Mouse (Mus musculus) spleen, adult 2 months (tissue): ENCODE results near the gene Nop9. TPM values are rescaled to one million over a fixed set of nuclear protein-coding genes. Genes with fewer than 3 reads are reported as not detected.
A peak's percentile ranks its signal among the peaks of the same experiment; 100 is the strongest.

Experiments used
- DNase-seq, 2 experiments: peaks; one replicate each; pipeline versions ENCODE4 v3.0.0 to v3.0.0-alpha.2; 2012 to 2021; ENCODE audit warnings: low spot score in 2 of 2, low read depth in 1 of 2
- H3K27ac ChIP-seq: fragments of 200-500 bp; 2 replicates; pipeline ENCODE4 v1.5.1; 2012; ENCODE audit warnings: low read length, inconsistent platforms; ENCODE audit not compliant: insufficient read depth
- H3K27me3 ChIP-seq: fragments of 200-500 bp; 2 replicates; pipeline ENCODE4 v1.6.1; 2012; ENCODE audit warnings: mild to moderate bottlenecking, moderate library complexity, low read length, inconsistent platforms; ENCODE audit not compliant: control insufficient read depth, insufficient read depth
- H3K36me3 ChIP-seq: fragments of 200-500 bp; 2 replicates; pipeline ENCODE4 v1.6.1; 2012; ENCODE audit warnings: mild to moderate bottlenecking, low read length, inconsistent platforms; ENCODE audit not compliant: control insufficient read depth, insufficient read depth
- H3K4me1 ChIP-seq: fragments of 200-500 bp; 2 replicates; pipeline ENCODE4 v1.6.1; 2011; ENCODE audit warnings: inconsistent platforms; ENCODE audit not compliant: control insufficient read depth, insufficient read depth, insufficient read length
- H3K4me3 ChIP-seq: fragments of 200-500 bp; 2 replicates; pipeline ENCODE4 v1.5.1; 2011; ENCODE audit warnings: mild to moderate bottlenecking, inconsistent platforms; ENCODE audit not compliant: insufficient read depth, insufficient read length; ENCODE audit errors: extremely low read depth
- CTCF ChIP-seq: fragments of 200-500 bp; IDR thresholded peaks from 2 replicates; pipeline ENCODE4 v1.5.1; 2011; ENCODE audit warnings: mild to moderate bottlenecking, inconsistent platforms; ENCODE audit not compliant: insufficient read depth, insufficient read length, insufficient replicate concordance; ENCODE audit errors: extremely low read depth
- POLR2A ChIP-seq: fragments of 200-500 bp; IDR thresholded peaks from 2 replicates; pipeline ENCODE4 v1.6.1; 2011; ENCODE audit warnings: low read depth, low read length, inconsistent platforms
- WGBS: fragments of 180-500 bp; shearing (Covaris S2); methylation state at CpG from one replicate; pipeline ENCODE4 v1.1.7; 2018; 5-methylcytosine and 5-hydroxymethylcytosine counted together
- polyA plus RNA-seq: library from polyadenylated mRNA; depleted of rRNA; stranded (reverse); fragments of >200 nt; gene quantifications from 2 replicates; pipeline ENCODE4 v1.2.3, GENCODE M21; 2012; rRNA removed

Nop9 gene
- polyA plus RNA-seq, 1 experiment = 17.2 TPM

DNA sequence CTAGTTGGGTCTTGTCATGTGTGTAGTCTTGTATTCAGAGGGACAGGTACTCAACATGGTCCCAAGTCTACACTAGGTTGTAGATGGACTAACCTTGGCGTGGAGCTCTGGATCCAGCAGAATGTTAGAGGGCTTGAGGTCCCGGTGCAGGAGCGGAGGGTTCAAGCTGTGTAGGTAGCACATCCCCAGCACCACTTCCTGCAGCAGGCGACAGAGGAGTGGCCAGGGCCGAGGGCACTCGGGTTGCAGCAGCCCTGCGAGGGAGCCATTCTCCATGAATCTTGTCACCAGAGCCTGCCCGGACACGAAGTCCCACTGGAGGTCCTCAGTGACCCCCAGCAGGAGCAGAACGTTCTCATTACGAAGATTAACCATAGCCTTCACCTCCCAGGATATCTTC lies 42.2 kb downstream of the Nop9 start:
- Histone ChIP-seq H3K36me3 (peaks cover 2% of the 10 kb centered on the region), H3K27me3 (no peaks in the 10 kb centered on the region), H3K4me1 (peaks cover 5% of the 10 kb centered on the region; the same call in 1 of the 2 replicates), H3K4me3 (peak overlapping the region; percentile 64; the same call in 1 of the 2 replicates), H3K27ac (no peak overlapping the region)
- 50% methylated on average over 11 of the region's 11 CpGs for WGBS
- TF ChIP-seq POLR2A = no peak
- TF ChIP-seq CTCF = no peak
- no peak for DNase-seq

DNA sequence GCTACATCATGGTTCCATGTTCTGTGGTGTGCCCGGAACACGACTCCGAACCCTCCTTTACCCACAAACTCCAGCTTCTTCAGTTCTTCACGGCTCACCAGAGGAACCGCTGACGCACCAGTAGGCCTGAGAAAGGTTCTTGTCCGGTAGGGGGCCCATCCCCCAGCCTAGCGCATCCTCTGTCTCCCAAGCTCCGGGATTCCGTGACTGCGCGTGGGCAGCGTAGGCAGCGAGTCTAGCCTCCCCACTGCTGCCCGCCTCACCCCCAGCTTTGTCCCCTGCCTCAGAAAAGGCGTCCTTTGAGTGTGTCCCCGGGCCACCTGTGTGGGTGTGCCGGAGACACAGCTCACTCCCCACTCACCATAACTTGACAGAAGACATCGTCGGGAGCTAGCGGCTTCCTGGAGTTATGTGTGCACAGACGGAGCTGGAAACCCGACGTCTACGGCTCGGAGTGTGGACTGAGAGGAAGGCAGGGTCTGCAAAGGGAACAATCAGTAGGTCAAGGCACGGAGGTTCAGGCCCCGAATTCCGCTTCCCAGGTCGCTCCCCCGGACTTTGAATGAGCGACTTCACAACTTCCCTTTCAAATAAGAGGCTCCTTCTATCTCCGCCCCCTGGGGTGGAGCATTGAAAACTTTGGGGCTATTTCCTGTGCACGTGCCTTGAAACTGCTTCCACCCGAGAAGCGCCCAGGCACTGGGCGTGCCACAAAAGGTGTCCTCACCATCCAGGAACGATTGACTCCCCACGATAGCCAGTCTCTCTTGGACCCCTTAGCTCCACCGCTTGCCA lies 43.0 kb downstream of the Nop9 start, which contains the start of gene Ripk3:
Ripk3 (minus strand) TSS at position 610 of the 795 bp plus-strand sequence.
- Histone ChIP-seq H3K27me3 (no peaks in the 10 kb centered on the region), H3K4me1 (peaks cover 5% of the 10 kb centered on the region; the same call in 1 of the 2 replicates), H3K4me3 (peak within 1 kb of the TSS; percentile 64), H3K36me3 (peaks cover 2% of the 10 kb centered on the region), H3K27ac (peak within 1 kb of the TSS; percentile 30; the same call in 1 of the 2 replicates)
- DNase-seq = peak; percentile 63 to 68
- WGBS = 2% methylated on average over 40 of the region's 40 CpGs
- TF ChIP-seq CTCF (no peak), POLR2A (0 out of 2 replicates have a peak, but pooled peaks have one; percentile 14)

DNA sequence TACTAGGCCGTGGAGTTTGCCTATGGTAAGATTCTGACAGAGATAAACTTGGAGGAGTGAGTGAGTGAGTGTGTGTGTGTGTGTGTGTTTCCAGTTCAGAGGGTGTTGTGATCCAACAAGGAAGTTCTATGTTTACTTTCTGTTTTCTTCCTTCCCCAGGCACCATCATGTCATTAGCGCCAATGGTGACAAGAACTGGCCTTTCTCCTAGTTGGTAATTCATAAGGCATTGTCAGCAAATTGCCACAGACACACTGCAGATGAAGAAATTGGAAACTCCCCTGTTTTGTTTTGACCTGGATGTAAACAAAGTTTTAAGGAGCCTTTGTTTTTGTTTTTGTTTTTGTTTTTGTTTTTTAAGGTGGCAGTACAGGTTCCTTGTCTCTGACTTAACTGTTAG lies 48.0 kb downstream of the Nop9 start:
- WGBS = 68% methylated on average over 2 of the region's 2 CpGs
- Histone ChIP-seq H3K27me3 (no peaks in the 10 kb centered on the region), H3K27ac (no peak overlapping the region), H3K4me1 (no peaks in the 10 kb centered on the region), H3K36me3 (no peaks in the 10 kb centered on the region), H3K4me3 (no peak overlapping the region)
- no peak for TF ChIP-seq CTCF
- no peak for DNase-seq

DNA sequence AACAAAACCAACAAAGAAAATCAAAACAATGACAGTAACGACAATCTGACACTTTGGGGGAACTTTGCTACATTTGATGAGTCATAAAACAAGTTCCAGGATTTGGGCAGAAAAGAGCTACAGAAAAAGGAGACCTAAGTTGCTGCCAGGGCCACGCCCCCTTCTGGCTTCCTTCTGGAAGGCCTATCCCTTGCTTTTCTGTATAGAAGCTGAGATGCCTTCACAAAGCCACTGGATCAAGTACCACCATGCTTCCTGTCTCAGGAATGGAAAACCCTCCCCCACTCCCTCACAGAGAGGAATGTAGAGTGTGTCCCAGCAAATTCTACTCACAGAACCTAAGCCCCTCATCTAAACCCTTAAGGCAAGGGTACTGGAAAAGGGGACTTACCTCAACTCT lies 48.5 kb downstream of the Nop9 start:
- Histone ChIP-seq H3K4me1 (no peaks in the 10 kb centered on the region), H3K27ac (no peak overlapping the region), H3K36me3 (no peaks in the 10 kb centered on the region), H3K27me3 (no peaks in the 10 kb centered on the region), H3K4me3 (no peak overlapping the region)
- TF ChIP-seq CTCF (no peak), POLR2A (no peak)
- WGBS = 69% methylated on average over 2 of the region's 2 CpGs
- DNase-seq = no peak

DNA sequence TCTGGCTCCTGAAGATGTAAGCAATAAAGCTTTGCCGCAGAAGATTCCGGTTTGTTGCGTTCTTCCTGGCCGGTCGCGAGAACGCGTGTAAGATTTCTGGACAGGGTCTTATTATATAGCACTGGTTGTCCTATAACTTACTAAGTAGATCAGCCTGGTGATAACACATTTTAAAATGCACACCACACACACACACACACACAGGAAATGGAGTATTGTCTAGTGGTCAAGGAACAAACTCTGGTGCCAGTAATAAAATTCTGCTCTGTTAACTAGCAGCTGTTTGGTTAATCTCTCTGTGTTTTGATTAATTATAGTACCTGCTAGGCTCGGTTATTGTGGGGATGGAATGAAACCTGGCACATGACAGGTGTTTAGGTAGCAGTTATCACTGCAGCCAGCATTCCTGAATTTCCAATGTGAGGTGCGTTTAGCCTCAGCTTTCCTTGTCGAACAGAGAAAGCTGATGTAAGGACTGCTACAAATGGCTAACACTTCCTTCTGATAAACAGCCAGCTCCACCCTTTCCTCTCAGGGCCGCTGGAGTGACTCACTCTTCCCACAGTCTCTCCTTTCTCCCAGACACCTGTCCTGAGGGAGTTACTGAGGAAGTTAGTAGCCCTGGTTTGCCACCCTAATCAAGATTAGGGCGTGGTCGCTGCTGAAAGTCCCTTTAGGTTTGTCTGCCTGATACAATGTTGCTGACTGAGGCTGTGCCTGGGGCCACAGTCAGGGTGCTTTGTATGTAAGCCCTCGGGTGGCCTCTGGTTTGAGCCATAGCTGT lies 50.1 kb downstream of the Nop9 start:
- Histone ChIP-seq H3K36me3 (no peaks in the 10 kb centered on the region), H3K27ac (no peak overlapping the region), H3K4me1 (no peaks in the 10 kb centered on the region), H3K4me3 (no peak overlapping the region), H3K27me3 (no peaks in the 10 kb centered on the region)
- TF ChIP-seq CTCF (no peak), POLR2A (no peak)
- no peak for DNase-seq
- WGBS = 68% methylated on average over 15 of the region's 15 CpGs

Other genes starting within 250 kb of the Nop9 start
- gene Cpne6, start 235.2 kb upstream of the Nop9 start, polyA plus RNA-seq = 0.02 TPM in 1 of 2 replicates, not detected in the other
- 0.02 and 0.40 TPM in 2 replicates for gene Nrl, start 220.7 kb upstream of the Nop9 start, polyA plus RNA-seq
- 47.9 and 53.3 TPM in 2 replicates for gene Pck2, start 205.4 kb upstream of the Nop9 start, polyA plus RNA-seq
- 73.4 and 77.6 TPM in 2 replicates for gene Dcaf11, start 185.7 kb upstream of the Nop9 start, polyA plus RNA-seq
- gene A730061H03Rik, start 185.3 kb upstream of the Nop9 start, polyA plus RNA-seq = 5.6 and 6.3 TPM in 2 replicates
- 1.4 and 1.5 TPM in 2 replicates for gene Fitm1, start 170.1 kb upstream of the Nop9 start, polyA plus RNA-seq
- gene Psme1, start 167.6 kb upstream of the Nop9 start, polyA plus RNA-seq = 101 and 118 TPM in 2 replicates
- 14.5 and 15.0 TPM in 2 replicates for gene Emc9, start 160.4 kb upstream of the Nop9 start, polyA plus RNA-seq
- 60.4 and 67.7 TPM in 2 replicates for gene Psme2, start 154.6 kb upstream of the Nop9 start, polyA plus RNA-seq
- 52.5 and 63.2 TPM in 2 replicates for gene Rnf31, start 154.0 kb upstream of the Nop9 start, polyA plus RNA-seq
- gene Irf9, start 142.1 kb upstream of the Nop9 start, polyA plus RNA-seq = 101 and 154 TPM in 2 replicates
- gene Rec8, start 127.7 kb upstream of the Nop9 start, polyA plus RNA-seq = 0.92 and 2.4 TPM in 2 replicates
- 56.7 and 62.4 TPM in 2 replicates for gene Ipo4, start 109.7 kb upstream of the Nop9 start, polyA plus RNA-seq
- gene Gm49378, start 107.8 kb upstream of the Nop9 start, polyA plus RNA-seq = 8.2 and 8.9 TPM in 2 replicates
- 44.6 and 45.1 TPM in 2 replicates for gene Tm9sf1, start 101.9 kb upstream of the Nop9 start, polyA plus RNA-seq
- gene Tssk4, start 95.5 kb upstream of the Nop9 start, polyA plus RNA-seq = 1.6 TPM in 2 replicates
- gene Mdp1, start 85.2 kb upstream of the Nop9 start, polyA plus RNA-seq = 19.7 and 19.9 TPM in 2 replicates
- 11.6 and 15.9 TPM in 2 replicates for gene Gmpr2, start 73.8 kb upstream of the Nop9 start, polyA plus RNA-seq
- gene Nedd8, start 73.6 kb upstream of the Nop9 start, polyA plus RNA-seq = 158 and 177 TPM in 2 replicates
- gene Tinf2, start 63.9 kb upstream of the Nop9 start, polyA plus RNA-seq = 19.0 and 20.8 TPM in 2 replicates
- 23.3 and 33.9 TPM in 2 replicates for gene Tgm1, start 31.8 kb upstream of the Nop9 start, polyA plus RNA-seq
- 47.3 and 62.6 TPM in 2 replicates for gene Rabggta, start 23.4 kb upstream of the Nop9 start, polyA plus RNA-seq
- gene Dhrs1, start within 50 bp of the Nop9 start, polyA plus RNA-seq = 62.7 and 86.6 TPM in 2 replicates
- 0.33 and 0.46 TPM in 2 replicates for gene Cideb, start 12.8 kb downstream of the Nop9 start, polyA plus RNA-seq
- 0.83 and 2.1 TPM in 2 replicates for gene Ltb4r2, start 15.7 kb downstream of the Nop9 start, polyA plus RNA-seq
- 4.2 and 6.6 TPM in 2 replicates for gene Ltb4r1, start 20.3 kb downstream of the Nop9 start, polyA plus RNA-seq
- gene Adcy4, start 38.4 kb downstream of the Nop9 start, polyA plus RNA-seq = 16.3 and 17.3 TPM in 2 replicates
- gene Ripk3, start 43.2 kb downstream of the Nop9 start, polyA plus RNA-seq = 38.8 and 48.4 TPM in 2 replicates
- 4.6 and 5.0 TPM in 2 replicates for gene Nfatc4, start 77.5 kb downstream of the Nop9 start, polyA plus RNA-seq
- 2.5 and 3.0 TPM in 2 replicates for gene Nynrin, start 108.3 kb downstream of the Nop9 start, polyA plus RNA-seq
- 0.07 and 0.13 TPM in 2 replicates for gene Cbln3, start 138.7 kb downstream of the Nop9 start, polyA plus RNA-seq
- 30.3 and 31.6 TPM in 2 replicates for gene Khnyn, start 139.3 kb downstream of the Nop9 start, polyA plus RNA-seq
- gene Sdr39u1, start 154.6 kb downstream of the Nop9 start, polyA plus RNA-seq = 22.3 and 25.1 TPM in 2 replicates
- gene Cma1, start 199.0 kb downstream of the Nop9 start, polyA plus RNA-seq = 1.0 and 1.4 TPM in 2 replicates
- gene Cma2, start 205.3 kb downstream of the Nop9 start, polyA plus RNA-seq = not detected in 2 replicates